In genomic region chr2:166086457-166087233, GRCm38 (mm10) we compare ENCODE assay signal across 14 mouse cellular contexts.
A peak's percentile ranks its signal among the peaks of the same experiment; 100 is the strongest.
DNase-seq lines count a peak whose midpoint lies in the region; TF ChIP-seq lines count a peak whose summit lies in the region.
"Had no signal": no experiment of that assay in that cellular context is flagged by ENCODE, and none has a peak within 500 bp of the region (broad histone marks: within the 10 kb centered on the region; RNA-seq: fewer than 3 reads in every experiment).

No protein-coding gene starts in this region.

- H3K4me3 ChIP-seq in E14TG2a.4 (replicated peaks; ENCODE audit: low read length), result peak overlapping the region; percentile 17; the same call in 1 of the 2 replicates
- H3K4me3 ChIP-seq: embryonic facial prominence, embryonic 13.5 days; neural tube, embryonic 15.5 days had no signal

- H3K27me3 ChIP-seq in E14TG2a.4 (ENCODE audit: insufficient read depth, low read length), result no peaks in the 10 kb centered on the region
- H3K27me3 ChIP-seq: embryonic facial prominence, embryonic 13.5 days; neural tube, embryonic 15.5 days had no signal

- intact Hi-C loops in heart, postnatal 36 days (cut with DNase I), result no loop called here

- H3K9me3 ChIP-seq in E14TG2a.4 (ENCODE audit: low read length), result no peaks in the 10 kb centered on the region
- H3K9me3 ChIP-seq: embryonic facial prominence, embryonic 13.5 days; neural tube, embryonic 15.5 days had no signal

- DNase-seq in heart, postnatal 4 days, result peak; percentile 49
- DNase-seq in heart, postnatal 36 days, result no peak
- DNase-seq in adrenal gland, postnatal 10 days, result peak; percentile 64
- peak; percentile 64 for DNase-seq in kidney, postnatal 10 days
- DNase-seq in layer of hippocampus, adult 18-20 months (ENCODE audit: low spot score in 2 of 2), result no peak
- no peak for DNase-seq in frontal cortex, postnatal 25 days (ENCODE audit: low spot score in 2 of 2)
- DNase-seq in left cerebral cortex, adult 8-10 months (ENCODE audit: low spot score in 2 of 2), result no peak
- DNase-seq: cerebellum, adult 11 months; cerebellum, postnatal 36 days; layer of hippocampus, adult 9-11 months; retina, postnatal 1 day had no signal

- TF ChIP-seq CTCF in E14TG2a.4 (conservative IDR thresholded peaks at IDR 0.05; ENCODE audit: low read length), result no peak

- H3K36me3 ChIP-seq in E14TG2a.4 (ENCODE audit: insufficient read depth, low read length), result peaks cover 96% of the 10 kb centered on the region

- peaks cover 62% of the 10 kb centered on the region for H3K4me1 ChIP-seq in E14TG2a.4 (replicated peaks; ENCODE audit: low read depth, low read length)
- H3K4me1 ChIP-seq: neural tube, embryonic 15.5 days had no signal

Comparison
In these comparisons a context has a peak if more than half of its experiments do, and no peak if none do; other contexts are left out.
1. DNase-seq: peak in heart, postnatal 4 days (single experiment), adrenal gland, postnatal 10 days (single experiment) and kidney, postnatal 10 days (single experiment); none in heart, postnatal 36 days (0 of 2), layer of hippocampus, adult 18-20 months (0 of 2), frontal cortex, postnatal 25 days (0 of 2) and left cerebral cortex, adult 8-10 months (0 of 2).